Mouse (Mus musculus) stomach, postnatal 0 days (tissue): ENCODE data around the gene 4933400A11Rik. TPM values are rescaled to one million over a fixed set of nuclear protein-coding genes. Genes with fewer than 3 reads are reported as not detected.

Source experiments
- ATAC-seq: fragments of 200-750 bp; cut with Nextera tagmentation; 2 replicates; pipeline ENCODE4 v1.8.0; 2017; ENCODE audit not compliant: low FRiP score, low TSS enrichment
- DNase-seq: peaks from one replicate; pipeline ENCODE4 v3.0.0-alpha.2; 2016; ENCODE audit warnings: low spot score
- H3K27ac ChIP-seq: fragments of 300-500 bp; sonication (generic); replicated peaks from 2 replicates; pipeline ENCODE4 v1.5.1; 2014; ENCODE audit warnings: mild to moderate bottlenecking, control low read depth
- H3K27me3 ChIP-seq: fragments of 300-500 bp; sonication (generic); 2 replicates; pipeline ENCODE4 v1.6.1; 2014; ENCODE audit warnings: low read length; ENCODE audit not compliant: control insufficient read depth, insufficient read depth
- H3K36me3 ChIP-seq: fragments of 300-500 bp; sonication (generic); 2 replicates; pipeline ENCODE4 v1.6.1; 2014; ENCODE audit warnings: low read length, mixed read lengths; ENCODE audit not compliant: control insufficient read depth, insufficient read depth
- H3K4me1 ChIP-seq: fragments of 300-500 bp; sonication (generic); replicated peaks from 2 replicates; pipeline ENCODE4 v1.6.1; 2014; ENCODE audit warnings: antibody characterized with exemption; ENCODE audit not compliant: control insufficient read depth, insufficient read depth
- H3K4me2 ChIP-seq: fragments of 300-500 bp; sonication (generic); replicated peaks from 2 replicates; pipeline ENCODE4 v1.6.1; 2014; ENCODE audit warnings: low read depth, mild to moderate bottlenecking, control low read depth, moderate library complexity
- H3K4me3 ChIP-seq: fragments of 300-500 bp; sonication (generic); 2 replicates; pipeline ENCODE4 v1.5.1; 2014; ENCODE audit warnings: low read depth, low read length, control low read depth
- H3K9ac ChIP-seq: fragments of 300-500 bp; sonication (generic); 2 replicates; pipeline ENCODE4 v1.6.1; 2014; ENCODE audit warnings: mild to moderate bottlenecking, low read length, control low read depth, mixed read lengths
- H3K9me3 ChIP-seq: fragments of 300-500 bp; sonication (generic); 2 replicates; pipeline ENCODE4 v1.6.1; 2016; ENCODE audit warnings: low read length; ENCODE audit not compliant: control insufficient read depth
- CTCF ChIP-seq: IDR thresholded peaks from 2 replicates; pipeline ENCODE4 v1.5.1; 2016; ENCODE audit warnings: antibody characterized with exemption, low read depth, mild to moderate bottlenecking, moderate library complexity
- EP300 ChIP-seq: optimal IDR thresholded peaks from 2 replicates; pipeline ENCODE3; 2016; ENCODE audit warnings: antibody characterized with exemption
- WGBS: fragments of 180-500 bp; shearing (Covaris S2); extraction: QIAGEN DNeasy Blood & Tissue Kit; methylation state at CpG from one replicate; pipeline ENCODE4 v1.1.7; 2014; 5-methylcytosine and 5-hydroxymethylcytosine counted together
- polyA plus RNA-seq: library from polyadenylated mRNA; unstranded; fragments of >200 nt; fragmentation: Nextera tagmentation; extraction: Ambion mirVana; gene quantifications from 2 replicates; pipeline ENCODE4 v1.2.1, GENCODE M21; 2015

The 4933400A11Rik gene
- polyA plus RNA-seq, 1 experiment from 2014 or later = 0.19 TPM

GRCm38 (mm10) chrX:169794831-169795311, 15.4 kb upstream of the 4933400A11Rik start:
- H3K9me3 ChIP-seq = no peaks in the 10 kb centered on the region
- 63% methylated on average over 7 of the region's 7 CpGs for WGBS
- no peak for ATAC-seq
- no peak for TF ChIP-seq CTCF
- TF ChIP-seq EP300 = no peak
- no peaks in the 10 kb centered on the region for H3K27me3 ChIP-seq
- no peaks in the 10 kb centered on the region for H3K4me1 ChIP-seq
- H3K4me3 ChIP-seq = no peak overlapping the region
- no peak overlapping the region for H3K4me2 ChIP-seq
- no peaks in the 10 kb centered on the region for H3K36me3 ChIP-seq
- no peak overlapping the region for H3K27ac ChIP-seq
- no peak overlapping the region for H3K9ac ChIP-seq
- no peak for DNase-seq

GRCm38 (mm10) chrX:169794421-169794820, 15.0 kb upstream of the 4933400A11Rik start:
- DNase-seq = no peak
- 70% methylated on average over 4 of the region's 4 CpGs for WGBS
- Histone ChIP-seq H3K4me1 (no peaks in the 10 kb centered on the region), H3K4me2 (no peak overlapping the region), H3K4me3 (no peak overlapping the region), H3K27me3 (no peaks in the 10 kb centered on the region), H3K9ac (no peak overlapping the region), H3K27ac (no peak overlapping the region), H3K9me3 (no peaks in the 10 kb centered on the region), H3K36me3 (no peaks in the 10 kb centered on the region)
- no peak for ATAC-seq
- no peak for TF ChIP-seq EP300
- TF ChIP-seq CTCF = no peak

- DNase-seq = no peak
- no peaks in the 10 kb centered on the region for H3K27me3 ChIP-seq
- H3K4me3 ChIP-seq = no peak overlapping the region
- no peak for ATAC-seq
- H3K27ac ChIP-seq = no peak overlapping the region
- H3K4me2 ChIP-seq = no peak overlapping the region
- no peaks in the 10 kb centered on the region for H3K9me3 ChIP-seq
- TF ChIP-seq CTCF (no peak), EP300 (no peak)
- H3K36me3 ChIP-seq = no peaks in the 10 kb centered on the region
- no peaks in the 10 kb centered on the region for H3K4me1 ChIP-seq
- 48% methylated on average over 1 of the region's 1 CpGs for WGBS
- no peak overlapping the region for H3K9ac ChIP-seq
These were observed 13.4 kb upstream of the 4933400A11Rik start for GRCm38 (mm10) chrX:169792879-169793278.

GRCm38 (mm10) chrX:169789702-169790101, 10.3 kb upstream of the 4933400A11Rik start:
- Histone ChIP-seq H3K27me3 (no peaks in the 10 kb centered on the region), H3K4me1 (no peaks in the 10 kb centered on the region), H3K4me2 (no peak overlapping the region), H3K4me3 (no peak overlapping the region), H3K27ac (no peak overlapping the region), H3K36me3 (no peaks in the 10 kb centered on the region), H3K9me3 (no peaks in the 10 kb centered on the region), H3K9ac (no peak overlapping the region)
- WGBS = 79% methylated on average over 5 of the region's 5 CpGs
- DNase-seq (no peak), ATAC-seq (no peak)
- TF ChIP-seq EP300 (no peak), CTCF (no peak)

- no peak for TF ChIP-seq EP300
- TF ChIP-seq CTCF = no peak
- no peaks in the 10 kb centered on the region for H3K27me3 ChIP-seq
- H3K9me3 ChIP-seq = no peaks in the 10 kb centered on the region
- no peak overlapping the region for H3K27ac ChIP-seq
- 66% methylated on average over 3 of the region's 3 CpGs for WGBS
- H3K4me1 ChIP-seq = no peaks in the 10 kb centered on the region
- no peak for ATAC-seq
- no peak overlapping the region for H3K4me2 ChIP-seq
- DNase-seq = no peak
- H3K36me3 ChIP-seq = no peaks in the 10 kb centered on the region
- H3K4me3 ChIP-seq = no peak overlapping the region
- H3K9ac ChIP-seq = no peak overlapping the region
These were observed 21.4 kb downstream of the 4933400A11Rik start for GRCm38 (mm10) chrX:169758001-169758400.

GRCm38 (mm10) chrX:169735387-169735969, 44.0 kb downstream of the 4933400A11Rik start:
- Histone ChIP-seq H3K4me3 (no peak overlapping the region), H3K27me3 (no peaks in the 10 kb centered on the region), H3K9ac (no peak overlapping the region), H3K4me2 (no peak overlapping the region), H3K4me1 (no peaks in the 10 kb centered on the region), H3K9me3 (no peaks in the 10 kb centered on the region), H3K36me3 (no peaks in the 10 kb centered on the region), H3K27ac (no peak overlapping the region)
- no peak for DNase-seq
- 58% methylated on average over 3 of the region's 3 CpGs for WGBS
- TF ChIP-seq CTCF (no peak), EP300 (no peak)
- ATAC-seq = no peak

Other genes starting within 250 kb of the 4933400A11Rik start
- 1.5 and 1.9 TPM in 2 replicates for gene Mid1, start 94.4 kb downstream of the 4933400A11Rik start, polyA plus RNA-seq
- 90.6 and 93.1 TPM in 2 replicates for gene Gm21887, start 230.0 kb upstream of the 4933400A11Rik start, polyA plus RNA-seq